Mouse (Mus musculus) midbrain, embryonic 13.5 days (tissue): ENCODE data around the gene Zfp558. TPM values are rescaled to one million over a fixed set of nuclear protein-coding genes. Genes with fewer than 3 reads are reported as not detected.
"Not testable (repeated sequence)": the region's sequence is repeated elsewhere in the genome, so short reads cannot be mapped to it uniquely, and the experiment has no call there.

Experiments
- ATAC-seq: fragments of 200-750 bp; cut with Nextera tagmentation; 2 replicates; pipeline ENCODE4 v1.8.0; 2017; ENCODE audit warnings: mild to moderate bottlenecking, moderate TSS enrichment, moderate library complexity
- H3K27ac ChIP-seq: fragments of 300-500 bp; sonication (generic); 2 replicates; pipeline ENCODE4 v1.5.1; 2015; ENCODE audit warnings: inconsistent platforms, mild to moderate bottlenecking, moderate library complexity
- H3K27me3 ChIP-seq: fragments of 300-500 bp; sonication (generic); 2 replicates; pipeline ENCODE4 v1.6.1; 2015; ENCODE audit warnings: mild to moderate bottlenecking, inconsistent platforms
- H3K36me3 ChIP-seq: fragments of 300-500 bp; sonication (generic); 2 replicates; pipeline ENCODE4 v1.6.1; 2015; ENCODE audit warnings: mild to moderate bottlenecking, inconsistent platforms
- H3K4me1 ChIP-seq: fragments of 300-500 bp; sonication (generic); replicated peaks from 2 replicates; pipeline ENCODE4 v1.6.1; 2015; ENCODE audit warnings: inconsistent platforms
- H3K4me2 ChIP-seq: fragments of 300-500 bp; sonication (generic); replicated peaks from 2 replicates; pipeline ENCODE4 v1.6.1; 2015; ENCODE audit warnings: moderate library complexity, mild to moderate bottlenecking, inconsistent platforms
- H3K4me3 ChIP-seq: fragments of 300-500 bp; sonication (generic); replicated peaks from 2 replicates; pipeline ENCODE4 v1.5.1; 2015; ENCODE audit warnings: mild to moderate bottlenecking, inconsistent platforms
- H3K9ac ChIP-seq: fragments of 300-500 bp; sonication (generic); replicated peaks from 2 replicates; pipeline ENCODE4 v1.6.1; 2015; ENCODE audit warnings: mild to moderate bottlenecking, inconsistent platforms
- H3K9me3 ChIP-seq: fragments of 300-500 bp; sonication (generic); 2 replicates; pipeline ENCODE4 v1.6.1; 2016; ENCODE audit warnings: mild to moderate bottlenecking, inconsistent platforms
- WGBS: fragments of 180-500 bp; shearing (Covaris S2); methylation state at CpG from one replicate; pipeline ENCODE4 v1.1.7; 2015; 5-methylcytosine and 5-hydroxymethylcytosine counted together
- microRNA-seq: library from miRNA; unstranded; fragments of <30 nt; microRNA quantifications from one replicate; pipeline ENCODE4, GENCODE M21; 2016
- polyA plus RNA-seq: library from polyadenylated mRNA; unstranded; fragments of >200 nt; fragmentation: Nextera tagmentation; extraction: Ambion mirVana; gene quantifications from 2 replicates; pipeline ENCODE4 v1.2.1, GENCODE M21; 2015

Zfp558 gene
- polyA plus RNA-seq, result 45.2 and 46.7 TPM in 2 replicates

- no peak within 1 kb of the TSS for H3K4me2 ChIP-seq
- no peaks in the 10 kb centered on the region for H3K9me3 ChIP-seq
- ATAC-seq, result no peak
- 0 out of 2 replicates have a peak, but pooled peaks cover 5% of the 10 kb centered on the region for H3K4me1 ChIP-seq
- H3K9ac ChIP-seq, result no peak within 1 kb of the TSS
- H3K4me3 ChIP-seq, result no peak within 1 kb of the TSS
- WGBS, result 79% methylated on average over 3 of the region's 3 CpGs
- H3K27ac ChIP-seq, result no peak within 1 kb of the TSS
- H3K36me3 ChIP-seq, result no peaks in the 10 kb centered on the region
- H3K27me3 ChIP-seq, result peaks cover 12% of the 10 kb centered on the region; the same call in 1 of the 2 replicates
Observed at GRCm38 (mm10) chr9:18478168-18478567, at the start of gene Zfp558, which contains the start of gene Mbd3l1. Gene Zfp558, minus strand, starts transcription at chr9:18478268. Gene Mbd3l1, plus strand, starts transcription at chr9:18478359.

- Histone ChIP-seq H3K4me2 (no peak overlapping the region), H3K36me3 (no peaks in the 10 kb centered on the region), H3K27ac (no peak overlapping the region), H3K4me3 (no peak overlapping the region), H3K9ac (no peak overlapping the region), H3K27me3 (no peaks in the 10 kb centered on the region), H3K4me1 (no peaks in the 10 kb centered on the region), H3K9me3 (no peaks in the 10 kb centered on the region; the same call in 1 of the 2 replicates)
- ATAC-seq, result no peak
- WGBS, result 60% methylated on average over 2 of the region's 2 CpGs
Observed at GRCm38 (mm10) chr9:18508098-18508497, 30.0 kb upstream of the Zfp558 start.

DNA sequence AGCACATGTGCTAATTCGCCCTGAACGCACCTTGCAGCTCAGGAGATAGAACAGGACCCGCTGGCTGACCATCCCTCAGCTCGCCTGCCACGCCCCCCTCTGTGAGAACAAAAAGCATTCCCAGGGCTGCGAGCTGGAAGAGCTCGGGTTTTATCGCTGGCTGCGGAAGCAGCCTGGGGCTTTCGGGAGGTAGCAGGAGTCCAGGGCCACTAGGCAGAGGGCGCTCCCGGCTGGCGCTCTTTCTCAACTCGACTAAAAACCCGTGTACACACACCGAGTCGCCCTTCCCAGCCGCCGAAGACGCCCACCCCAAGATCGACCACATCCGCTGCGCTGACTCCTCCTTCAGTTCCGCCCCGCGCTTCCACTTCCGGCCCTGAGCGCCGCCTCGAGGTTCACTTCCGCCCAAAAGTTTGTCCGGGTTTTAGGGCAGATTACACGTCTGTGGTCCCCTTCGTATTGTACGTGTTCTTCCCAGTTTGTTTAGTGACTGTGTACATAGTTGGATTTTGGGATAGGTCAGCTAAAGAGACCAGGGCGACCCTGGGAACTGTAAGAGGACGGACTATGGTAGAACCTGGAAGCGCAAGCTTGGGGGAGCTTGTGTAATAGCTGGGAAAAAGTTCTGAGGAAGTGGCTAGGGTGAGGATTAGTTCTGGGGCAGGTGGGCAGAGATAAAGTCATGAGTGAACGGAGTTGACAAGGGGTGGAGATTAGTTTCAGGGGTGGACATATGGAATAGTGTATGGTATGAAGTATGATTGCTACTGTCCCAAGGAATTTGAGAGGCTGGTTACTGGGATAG lies 4.5 kb downstream of the Zfp558 start:
- Histone ChIP-seq H3K9me3 (no peaks in the 10 kb centered on the region), H3K27me3 (peaks cover 12% of the 10 kb centered on the region; the same call in 1 of the 2 replicates), H3K9ac (peak overlapping the region; percentile 75), H3K4me3 (peak overlapping the region; percentile 61), H3K27ac (peak overlapping the region; percentile 95), H3K4me2 (peak overlapping the region; percentile 63), H3K36me3 (peaks cover 16% of the 10 kb centered on the region), H3K4me1 (peaks cover 16% of the 10 kb centered on the region)
- 4% methylated on average over 39 of the region's 39 CpGs for WGBS
- peak; percentile 99 for ATAC-seq

GRCm38 (mm10) chr9:18468005-18468404 lies 10.1 kb downstream of the Zfp558 start:
- no peak overlapping the region for H3K4me3 ChIP-seq
- no peak for ATAC-seq
- 0 out of 2 replicates have a peak, but pooled peaks cover 6% of the 10 kb centered on the region for H3K9me3 ChIP-seq
- H3K9ac ChIP-seq, result no peak overlapping the region
- 89% methylated on average over 3 of the region's 3 CpGs for WGBS
- no peak overlapping the region for H3K27ac ChIP-seq
- no peaks in the 10 kb centered on the region for H3K27me3 ChIP-seq
- peaks cover 66% of the 10 kb centered on the region for H3K36me3 ChIP-seq
- H3K4me2 ChIP-seq, result no peak overlapping the region
- peaks cover 19% of the 10 kb centered on the region for H3K4me1 ChIP-seq

GRCm38 (mm10) chr9:18467350-18467749 lies 10.7 kb downstream of the Zfp558 start:
- WGBS, result 11% methylated on average over 3 of the region's 3 CpGs
- H3K36me3 ChIP-seq, result peaks cover 72% of the 10 kb centered on the region
- H3K9ac ChIP-seq, result no peak overlapping the region
- no peak overlapping the region for H3K27ac ChIP-seq
- peaks cover 16% of the 10 kb centered on the region for H3K4me1 ChIP-seq
- no peak overlapping the region for H3K4me3 ChIP-seq
- no peak overlapping the region for H3K4me2 ChIP-seq
- H3K27me3 ChIP-seq, result no peaks in the 10 kb centered on the region
- H3K9me3 ChIP-seq, result 0 out of 2 replicates have a peak, but pooled peaks cover 6% of the 10 kb centered on the region
- ATAC-seq, result no peak

DNA sequence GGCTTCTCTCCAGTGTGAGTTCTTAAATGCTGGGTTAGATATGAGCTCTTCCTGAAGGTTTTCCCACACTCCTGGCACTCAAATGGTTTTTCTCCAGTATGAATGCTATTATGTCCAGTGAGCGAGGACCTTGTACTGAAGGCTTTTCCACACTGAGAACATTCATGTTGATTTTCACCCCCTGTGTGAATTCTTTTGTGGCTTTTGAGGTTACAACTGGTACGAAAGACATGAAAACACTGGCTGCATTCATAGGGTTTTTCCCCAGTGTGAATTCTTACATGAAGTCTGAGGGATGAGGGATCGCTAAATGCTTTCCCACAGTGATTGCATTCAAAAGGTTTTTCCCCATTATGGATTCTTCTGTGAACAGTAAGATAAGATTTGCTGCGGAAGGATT lies 21.5 kb downstream of the Zfp558 start:
- Histone ChIP-seq H3K27ac (no peak overlapping the region), H3K27me3 (no peaks in the 10 kb centered on the region), H3K9ac (no peak overlapping the region), H3K4me1 (no peaks in the 10 kb centered on the region), H3K36me3 (peaks cover 62% of the 10 kb centered on the region), H3K4me3 (no peak overlapping the region), H3K4me2 (no peak overlapping the region), H3K9me3 (peaks cover 5% of the 10 kb centered on the region; the same call in 1 of the 2 replicates)
- no peak for ATAC-seq
- 80% methylated on average over 4 of the region's 4 CpGs for WGBS

- no peak overlapping the region for H3K4me2 ChIP-seq
- ATAC-seq, result no peak
- no peak overlapping the region for H3K4me3 ChIP-seq
- no peak overlapping the region for H3K9ac ChIP-seq
- no peaks in the 10 kb centered on the region for H3K9me3 ChIP-seq
- no peaks in the 10 kb centered on the region for H3K36me3 ChIP-seq
- 92% methylated on average over 10 of the region's 10 CpGs for WGBS
- no peaks in the 10 kb centered on the region for H3K27me3 ChIP-seq
- no peak overlapping the region for H3K27ac ChIP-seq
- no peaks in the 10 kb centered on the region for H3K4me1 ChIP-seq
Observed at GRCm38 (mm10) chr9:18431687-18432086, 46.4 kb downstream of the Zfp558 start.

- ATAC-seq, result no peak
- Histone ChIP-seq H3K27ac (no peak within 1 kb of the TSS), H3K36me3 (no peaks in the 10 kb centered on the region), H3K4me3 (no peak within 1 kb of the TSS), H3K9me3 (no peaks in the 10 kb centered on the region), H3K4me2 (no peak within 1 kb of the TSS), H3K4me1 (no peaks in the 10 kb centered on the region), H3K9ac (no peak within 1 kb of the TSS), H3K27me3 (no peaks in the 10 kb centered on the region)
Observed at GRCm38 (mm10) chr9:18430354-18430753, 47.7 kb downstream of the Zfp558 start, which contains the start of gene Mbd3l2. Gene Mbd3l2, plus strand, starts transcription at chr9:18430654.

DNA sequence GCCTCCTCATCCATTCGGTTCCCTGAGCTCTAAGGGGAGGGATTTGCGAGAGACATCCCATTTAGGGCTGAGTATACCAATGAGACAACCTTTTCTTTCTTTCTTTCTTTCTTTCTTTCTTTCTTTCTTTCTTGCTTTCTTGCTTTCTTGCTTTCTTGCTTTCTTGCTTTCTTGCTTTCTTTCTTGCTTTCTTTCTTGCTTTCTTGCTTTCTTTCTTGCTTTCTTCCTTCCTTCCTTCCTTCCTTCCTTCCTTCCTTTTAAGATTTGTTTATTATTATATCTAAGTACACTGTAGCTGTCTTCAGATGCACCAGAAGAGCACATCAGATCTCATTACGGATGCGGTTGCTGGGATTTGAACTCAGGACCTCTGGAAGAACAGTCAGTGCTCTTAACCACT lies 65.7 kb downstream of the Zfp558 start:
- not testable (repeated sequence) for H3K4me3 ChIP-seq, H3K27me3 ChIP-seq, H3K36me3 ChIP-seq, ATAC-seq, H3K9ac ChIP-seq, H3K4me1 ChIP-seq, H3K4me2 ChIP-seq, H3K9me3 ChIP-seq, H3K27ac ChIP-seq
- WGBS, result 83% methylated on average over 4 of the region's 4 CpGs

Small RNAs within 50 kb of the gene (microRNA-seq; reads per million reads assigned to microRNA genes)
- gene Gm22854, result not detected

Other genes starting within 250 kb of the Zfp558 start
- gene Chordc1, start 186.1 kb downstream of the Zfp558 start, polyA plus RNA-seq, result 141 and 148 TPM in 2 replicates
- gene Naalad2, start 75.3 kb downstream of the Zfp558 start, polyA plus RNA-seq, result 1.3 and 1.6 TPM in 2 replicates
- gene Ubtfl1, start 73.8 kb downstream of the Zfp558 start, polyA plus RNA-seq, result not detected in 2 replicates
- gene Mbd3l2, start 47.6 kb downstream of the Zfp558 start, polyA plus RNA-seq, result 0.07 and 0.09 TPM in 2 replicates
- not detected in 2 replicates for gene Mbd3l1, start 91 bp upstream of the Zfp558 start, polyA plus RNA-seq
- not detected in 2 replicates for gene Muc16, start 196.3 kb upstream of the Zfp558 start, polyA plus RNA-seq